Mouse (Mus musculus): Measurements from ENCODE around the gene Dyrk3.

DNA sequence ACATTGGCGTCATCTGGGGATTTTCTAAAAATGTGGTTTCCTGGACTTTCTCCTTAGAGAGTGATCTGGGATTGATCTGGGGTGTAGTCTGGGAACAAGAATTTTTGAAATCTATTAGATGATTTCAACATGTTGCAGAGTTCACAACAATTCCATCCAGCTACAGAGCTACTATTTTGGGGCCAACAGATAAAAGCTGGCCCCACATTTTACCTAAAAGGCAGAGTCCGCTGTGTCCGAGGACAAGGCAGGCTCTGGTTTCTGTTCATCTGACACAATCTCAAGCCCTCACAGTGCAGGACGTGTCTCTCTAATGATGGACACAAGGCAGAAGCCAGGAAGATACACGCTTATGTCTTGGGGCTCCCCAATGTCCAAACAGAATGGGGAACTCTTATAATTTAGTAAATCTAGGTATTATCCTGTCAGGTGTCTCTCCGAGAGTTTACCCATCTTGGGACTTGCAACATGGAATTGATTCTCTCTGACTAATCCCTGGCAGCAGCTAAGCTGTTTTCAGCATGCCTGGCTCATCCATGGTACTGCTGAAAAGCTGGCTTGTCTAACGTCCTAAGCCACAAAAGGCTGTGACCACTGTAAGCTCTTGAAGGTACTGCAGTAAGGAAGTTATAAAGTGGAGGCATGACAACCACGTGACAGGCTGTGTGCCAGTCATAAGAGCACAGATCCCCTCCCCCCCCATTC, 47.0 kb upstream of the Dyrk3 start:
- TF ChIP-seq POLR2A (IDR thresholded peaks at IDR 0.05; ENCODE audit: low read depth, low read length) (no peak), CTCF (IDR thresholded peaks at IDR 0.05; ENCODE audit: extremely low read depth, insufficient read depth, insufficient read length, insufficient replicate concordance) (no peak)

Measured in spleen, adult 2 months (tissue).